Mouse (Mus musculus): ENCODE results near the gene Mad2l1bp. TPM values are rescaled to one million over a fixed set of nuclear protein-coding genes. Genes with fewer than 3 reads are reported as not detected.
A peak's percentile ranks its signal among the peaks of the same experiment; 100 is the strongest.

Gene Mad2l1bp
- polyA plus RNA-seq, 1 experiment: 29.6 TPM

DNA sequence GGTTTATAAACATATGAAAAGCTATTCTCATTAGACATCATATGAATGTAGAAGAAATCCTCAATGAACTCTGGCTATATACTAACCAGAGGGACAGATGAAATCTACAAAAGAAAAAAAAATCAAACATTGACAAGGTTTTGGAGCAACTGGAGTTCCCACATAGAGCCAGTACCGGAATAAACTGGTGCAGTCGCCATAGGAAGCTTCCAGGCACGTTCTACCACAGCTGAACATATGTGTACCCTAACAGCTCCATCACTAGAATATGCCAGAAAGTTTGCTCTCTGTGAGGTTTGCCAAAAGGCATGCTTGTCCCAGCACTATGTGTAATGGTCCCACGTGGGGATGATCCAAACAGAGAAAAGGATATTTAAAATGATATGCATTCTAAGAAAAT lies 45.1 kb downstream of the Mad2l1bp start:
- Histone ChIP-seq H3K79me2 (ENCODE audit: control insufficient read depth, insufficient read depth) (peaks cover 31% of the 10 kb centered on the region), H3K27me3 (ENCODE audit: control insufficient read depth, insufficient read depth, insufficient read length) (no peaks in the 10 kb centered on the region), H3K36me3 (ENCODE audit: control insufficient read depth, insufficient read depth) (peaks cover 4% of the 10 kb centered on the region), H3K4me3 (ENCODE audit: insufficient read depth, poor library complexity, severe bottlenecking) (no peak overlapping the region), H3ac (ENCODE audit: control insufficient read depth, insufficient read length, low read depth) (no peak overlapping the region), H3K79me3 (ENCODE audit: low read depth) (peaks cover 8% of the 10 kb centered on the region)
- no peak for TF ChIP-seq CEBPB (IDR thresholded peaks at IDR 0.05; ENCODE audit: low read depth)
- TF ChIP-seq MYOD1 (IDR thresholded peaks at IDR 0.05; ENCODE audit: control insufficient read depth, insufficient read length, low read depth): no peak
- TF ChIP-seq MAX (IDR thresholded peaks at IDR 0.05): no peak

DNA sequence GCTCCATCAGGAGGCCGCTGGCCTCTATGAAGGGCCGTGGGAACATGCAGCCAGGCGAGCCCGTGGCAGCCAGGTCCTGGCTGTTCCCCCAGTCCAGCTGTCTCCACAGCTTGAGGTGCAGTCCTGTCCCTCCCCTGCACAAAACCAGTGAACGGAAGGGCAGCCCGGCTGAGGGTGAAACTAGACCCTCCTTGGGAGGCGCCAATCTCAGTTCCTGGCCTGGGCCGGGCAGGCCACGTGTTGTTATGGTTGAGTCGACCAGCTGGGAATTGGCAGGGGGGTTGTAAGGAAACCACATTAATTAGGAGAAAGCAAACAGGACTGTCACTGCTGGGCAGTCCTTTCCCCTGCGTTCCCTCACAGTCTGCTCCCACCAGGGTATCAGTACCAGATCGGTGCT lies 48.9 kb downstream of the Mad2l1bp start:
- Histone ChIP-seq H3K4me3 (ENCODE audit: insufficient read depth, poor library complexity, severe bottlenecking) (no peak overlapping the region), H3K79me2 (ENCODE audit: control insufficient read depth, insufficient read depth) (no peaks in the 10 kb centered on the region), H3K36me3 (ENCODE audit: control insufficient read depth, insufficient read depth) (no peaks in the 10 kb centered on the region), H3K27me3 (ENCODE audit: control insufficient read depth, insufficient read depth, insufficient read length) (no peaks in the 10 kb centered on the region), H3ac (ENCODE audit: control insufficient read depth, insufficient read length, low read depth) (no peak overlapping the region), H3K79me3 (ENCODE audit: low read depth) (no peaks in the 10 kb centered on the region)
- TF ChIP-seq MYOD1 (IDR thresholded peaks at IDR 0.05; ENCODE audit: control insufficient read depth, insufficient read length, low read depth) (peak; percentile 24), USF1 (IDR thresholded peaks at IDR 0.05; ENCODE audit: low read depth) (peak; percentile 68), FOSL1 (IDR thresholded peaks at IDR 0.05; ENCODE audit: insufficient read depth, low read length, poor library complexity, severe bottlenecking) (no peak), MAX (IDR thresholded peaks at IDR 0.05) (no peak)

DNA sequence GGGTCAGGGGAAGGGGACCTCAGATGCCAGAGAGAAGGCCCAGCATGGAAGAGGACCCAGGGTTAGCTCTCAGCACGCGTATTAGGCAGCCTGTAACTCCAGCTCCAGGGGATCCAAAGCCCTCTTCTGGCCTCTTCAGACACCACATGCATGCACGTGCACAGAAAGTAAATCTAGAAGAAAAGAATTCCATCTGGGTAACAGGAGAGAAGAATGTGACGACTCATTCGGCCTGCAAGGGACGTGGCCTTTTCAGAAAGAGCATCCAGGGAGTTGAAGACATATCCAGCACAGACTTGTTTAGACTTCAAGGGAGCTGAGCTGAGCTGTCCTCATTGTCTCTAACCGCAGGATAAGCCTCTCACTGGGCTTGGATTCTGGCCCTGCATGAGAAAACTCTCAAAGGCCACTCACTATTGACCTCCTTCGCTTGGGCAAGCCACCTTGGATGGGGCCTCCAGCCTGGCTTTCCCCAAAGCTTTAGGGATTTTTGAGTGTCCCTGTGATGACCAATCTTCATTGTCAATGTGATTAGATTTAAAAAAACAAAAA lies 50.7 kb downstream of the Mad2l1bp start:
- Histone ChIP-seq H3K79me2 (ENCODE audit: control insufficient read depth, insufficient read depth) (no peaks in the 10 kb centered on the region), H3ac (ENCODE audit: control insufficient read depth, insufficient read length, low read depth) (no peak overlapping the region), H3K27me3 (ENCODE audit: control insufficient read depth, insufficient read depth, insufficient read length) (no peaks in the 10 kb centered on the region), H3K79me3 (ENCODE audit: low read depth) (no peaks in the 10 kb centered on the region), H3K36me3 (ENCODE audit: control insufficient read depth, insufficient read depth) (no peaks in the 10 kb centered on the region), H3K4me3 (ENCODE audit: insufficient read depth, poor library complexity, severe bottlenecking) (no peak overlapping the region)
- TF ChIP-seq USF1 (IDR thresholded peaks at IDR 0.05; ENCODE audit: low read depth) (no peak), MAX (IDR thresholded peaks at IDR 0.05) (peak; percentile 56), FOSL1 (IDR thresholded peaks at IDR 0.05; ENCODE audit: insufficient read depth, low read length, poor library complexity, severe bottlenecking) (no peak), CTCF (IDR thresholded peaks at IDR 0.05; ENCODE audit: control insufficient read depth, insufficient read depth, insufficient read length) (no peak)

DNA sequence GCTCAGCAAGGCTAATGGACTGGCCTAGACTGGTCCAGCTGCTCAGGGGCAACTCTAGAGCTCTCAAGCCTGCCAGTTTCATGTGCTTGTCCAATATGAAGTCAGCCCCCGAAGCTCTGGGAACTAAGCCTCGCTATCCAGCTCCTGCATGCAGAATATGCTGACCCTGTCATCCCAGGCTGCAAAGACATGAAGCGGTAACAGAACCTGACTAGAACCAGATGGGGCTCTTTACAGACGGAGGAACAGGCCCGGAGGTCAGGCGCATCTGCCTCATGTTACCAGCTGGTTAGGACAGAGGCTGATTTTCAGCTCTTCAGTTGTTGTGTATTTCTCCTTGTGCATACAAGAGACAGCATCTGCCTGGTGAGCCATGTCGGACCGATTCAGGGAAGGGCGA lies 51.4 kb downstream of the Mad2l1bp start:
- Histone ChIP-seq H3K79me2 (ENCODE audit: control insufficient read depth, insufficient read depth) (no peaks in the 10 kb centered on the region), H3K79me3 (ENCODE audit: low read depth) (no peaks in the 10 kb centered on the region), H3K27me3 (ENCODE audit: control insufficient read depth, insufficient read depth, insufficient read length) (no peaks in the 10 kb centered on the region), H3K4me3 (ENCODE audit: insufficient read depth, poor library complexity, severe bottlenecking) (no peak overlapping the region), H3ac (ENCODE audit: control insufficient read depth, insufficient read length, low read depth) (no peak overlapping the region), H3K36me3 (ENCODE audit: control insufficient read depth, insufficient read depth) (no peaks in the 10 kb centered on the region)
- no peak for TF ChIP-seq CTCF (IDR thresholded peaks at IDR 0.05; ENCODE audit: control insufficient read depth, insufficient read depth, insufficient read length)
- no peak for TF ChIP-seq FOSL1 (IDR thresholded peaks at IDR 0.05; ENCODE audit: insufficient read depth, low read length, poor library complexity, severe bottlenecking)
- TF ChIP-seq MAX (IDR thresholded peaks at IDR 0.05): no peak
- TF ChIP-seq MYOG (IDR thresholded peaks at IDR 0.05; ENCODE audit: control insufficient read depth, extremely low read depth, insufficient read length): no peak

DNA sequence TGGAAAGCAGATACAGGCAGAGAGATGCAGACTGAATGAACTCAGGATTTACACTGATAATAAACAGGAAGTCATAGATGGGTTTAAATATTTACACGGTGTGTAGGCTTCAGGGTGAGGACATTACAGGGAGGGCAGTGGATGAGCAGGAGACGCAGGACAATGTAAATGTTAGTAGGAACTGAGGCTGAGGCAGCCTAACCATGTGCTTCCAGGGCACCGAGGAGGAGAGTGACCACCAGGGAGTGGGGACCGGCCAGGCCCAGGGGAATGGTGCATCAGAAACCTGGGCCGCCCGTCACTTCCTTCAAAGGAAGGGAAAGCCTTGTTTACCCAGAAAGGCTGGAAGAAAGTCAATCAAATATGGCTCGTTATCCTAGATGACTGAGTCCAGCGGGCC lies 54.8 kb downstream of the Mad2l1bp start:
- Histone ChIP-seq H3K4me3 (ENCODE audit: insufficient read depth, poor library complexity, severe bottlenecking) (no peak overlapping the region), H3K36me3 (ENCODE audit: control insufficient read depth, insufficient read depth) (no peaks in the 10 kb centered on the region), H3K79me3 (ENCODE audit: low read depth) (no peaks in the 10 kb centered on the region), H3K79me2 (ENCODE audit: control insufficient read depth, insufficient read depth) (no peaks in the 10 kb centered on the region), H3ac (ENCODE audit: control insufficient read depth, insufficient read length, low read depth) (no peak overlapping the region), H3K27me3 (ENCODE audit: control insufficient read depth, insufficient read depth, insufficient read length) (peaks cover 9% of the 10 kb centered on the region)
- TF ChIP-seq CEBPB (IDR thresholded peaks at IDR 0.05; ENCODE audit: low read depth) (no peak), MYOD1 (IDR thresholded peaks at IDR 0.05; ENCODE audit: control insufficient read depth, insufficient read length, low read depth) (no peak), USF1 (IDR thresholded peaks at IDR 0.05; ENCODE audit: low read depth) (no peak), MYOG (IDR thresholded peaks at IDR 0.05; ENCODE audit: control insufficient read depth, extremely low read depth, insufficient read length) (no peak), FOSL1 (IDR thresholded peaks at IDR 0.05; ENCODE audit: insufficient read depth, low read length, poor library complexity, severe bottlenecking) (no peak), CTCF (IDR thresholded peaks at IDR 0.05; ENCODE audit: control insufficient read depth, insufficient read depth, insufficient read length) (no peak), MAX (IDR thresholded peaks at IDR 0.05) (no peak)

Other genes with a start within 250 kb of the Mad2l1bp start
- 52.5 TPM for gene Vegfa, start 121.2 kb downstream of the Mad2l1bp start, polyA plus RNA-seq (2012; fragmentation: generic; extraction: Trizol)
- 136 TPM for gene Mrps18a, start 42.6 kb downstream of the Mad2l1bp start, polyA plus RNA-seq (2012; fragmentation: generic; extraction: Trizol)
- gene Rsph9, start 9.3 kb downstream of the Mad2l1bp start, polyA plus RNA-seq (2012; fragmentation: generic; extraction: Trizol): 2.5 TPM
- gene Gtpbp2, start 7.5 kb upstream of the Mad2l1bp start, polyA plus RNA-seq (2012; fragmentation: generic; extraction: Trizol): 14.4 TPM
- 14.4 TPM for gene Polh, start 49.1 kb upstream of the Mad2l1bp start, polyA plus RNA-seq (2012; fragmentation: generic; extraction: Trizol)
- 46.1 TPM for gene Xpo5, start 49.2 kb upstream of the Mad2l1bp start, polyA plus RNA-seq (2012; fragmentation: generic; extraction: Trizol)
- 125 TPM for gene Polr1c, start 94.5 kb upstream of the Mad2l1bp start, polyA plus RNA-seq (2012; fragmentation: generic; extraction: Trizol)
- 78.3 TPM for gene Yipf3, start 94.5 kb upstream of the Mad2l1bp start, polyA plus RNA-seq (2012; fragmentation: generic; extraction: Trizol)
- gene Lrrc73, start 100.0 kb upstream of the Mad2l1bp start, polyA plus RNA-seq (2012; fragmentation: generic; extraction: Trizol): 5.3 TPM
- 79.3 TPM for gene Tjap1, start 129.5 kb upstream of the Mad2l1bp start, polyA plus RNA-seq (2012; fragmentation: generic; extraction: Trizol)
- 14.7 TPM for gene Dlk2, start 143.9 kb upstream of the Mad2l1bp start, polyA plus RNA-seq (2012; fragmentation: generic; extraction: Trizol)
- 4.0 TPM for gene Abcc10, start 174.8 kb upstream of the Mad2l1bp start, polyA plus RNA-seq (2012; fragmentation: generic; extraction: Trizol)
- gene Zfp318, start 230.2 kb upstream of the Mad2l1bp start, polyA plus RNA-seq (2012; fragmentation: generic; extraction: Trizol): 3.4 TPM

Measured in C2C12 (cell line).